Mouse (Mus musculus): ENCODE results near the gene Gdap1l1. TPM values are rescaled to one million over a fixed set of nuclear protein-coding genes. Genes with fewer than 3 reads are reported as not detected.
"Not testable (repeated sequence)": the region's sequence is repeated elsewhere in the genome, so short reads cannot be mapped to it uniquely, and the experiment has no call there.

Gdap1l1 gene
- polyA plus RNA-seq, 1 experiment from 2014 or later: 0.59 TPM

- Histone ChIP-seq H3K36me3 (no peaks in the 10 kb centered on the region), H3K9ac (replicated peaks) (no peak overlapping the region), H3K9me3 (no peaks in the 10 kb centered on the region), H3K4me2 (no peak overlapping the region), H3K27ac (no peak overlapping the region), H3K4me3 (replicated peaks) (no peak overlapping the region), H3K27me3 (no peaks in the 10 kb centered on the region), H3K4me1 (replicated peaks) (no peaks in the 10 kb centered on the region)
- WGBS: 78% methylated on average over 6 of the region's 6 CpGs
- ATAC-seq (ENCODE audit: insufficient number of reproducible peaks, insufficient read depth, low FRiP score, low TSS enrichment, low read depth): no peak
These were observed 12.5 kb downstream of the Gdap1l1 start for GRCm38 (mm10) chr2:163450668-163451295.

DNA sequence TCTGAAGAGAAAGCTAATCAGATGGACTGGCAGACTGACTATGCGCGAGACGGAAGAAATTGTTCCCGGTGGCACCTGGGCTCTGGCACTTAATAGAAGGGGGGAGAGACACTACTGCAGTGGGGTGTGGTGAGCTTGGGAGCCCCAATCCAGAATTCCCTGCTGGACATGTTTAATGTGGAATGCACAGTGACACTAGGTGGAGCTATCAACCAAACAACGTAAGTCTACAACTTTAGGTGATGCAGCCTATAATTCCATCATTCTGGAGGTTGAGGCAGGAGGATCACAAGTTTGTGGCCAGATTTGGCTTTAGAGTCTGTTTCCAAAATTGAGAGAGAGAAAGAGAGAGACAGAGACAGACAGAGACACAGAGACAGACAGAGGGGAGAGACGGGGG is 14.5 kb downstream of the Gdap1l1 start:
- WGBS: 90% methylated on average over 6 of the region's 6 CpGs
- ATAC-seq (ENCODE audit: insufficient number of reproducible peaks, insufficient read depth, low FRiP score, low TSS enrichment, low read depth): no peak

GRCm38 (mm10) chr2:163453378-163453777 is 15.1 kb downstream of the Gdap1l1 start:
- Histone ChIP-seq H3K9ac (replicated peaks) (no peak overlapping the region), H3K4me3 (replicated peaks) (no peak overlapping the region), H3K4me2 (no peak overlapping the region), H3K27me3 (peaks cover 10% of the 10 kb centered on the region), H3K9me3 (no peaks in the 10 kb centered on the region), H3K36me3 (no peaks in the 10 kb centered on the region), H3K4me1 (replicated peaks) (no peaks in the 10 kb centered on the region), H3K27ac (no peak overlapping the region)
- no peak for ATAC-seq (ENCODE audit: insufficient number of reproducible peaks, insufficient read depth, low FRiP score, low TSS enrichment, low read depth)
- WGBS: 87% methylated on average over 13 of the region's 13 CpGs

More for the DNA sequence above, 14.5 kb downstream of the Gdap1l1 start:
- no peaks in the 10 kb centered on the region for H3K9me3 ChIP-seq
- no peak overlapping the region for H3K4me3 ChIP-seq (replicated peaks)
- H3K9ac ChIP-seq (replicated peaks): no peak overlapping the region
- H3K27me3 ChIP-seq: peaks cover 3% of the 10 kb centered on the region
- H3K27ac ChIP-seq: no peak overlapping the region
- no peaks in the 10 kb centered on the region for H3K4me1 ChIP-seq (replicated peaks)
- H3K36me3 ChIP-seq: no peaks in the 10 kb centered on the region
- no peak overlapping the region for H3K4me2 ChIP-seq

- no peak overlapping the region for H3K9ac ChIP-seq (replicated peaks)
- no peaks in the 10 kb centered on the region for H3K4me1 ChIP-seq (replicated peaks)
- no peak overlapping the region for H3K4me2 ChIP-seq
- no peak overlapping the region for H3K27ac ChIP-seq
- no peaks in the 10 kb centered on the region for H3K9me3 ChIP-seq
- 53% methylated on average over 27 of the region's 27 CpGs for WGBS
- H3K27me3 ChIP-seq: peaks cover 28% of the 10 kb centered on the region
- no peaks in the 10 kb centered on the region for H3K36me3 ChIP-seq
- no peak overlapping the region for H3K4me3 ChIP-seq (replicated peaks)
- ATAC-seq (ENCODE audit: insufficient number of reproducible peaks, insufficient read depth, low FRiP score, low TSS enrichment, low read depth): no peak
These were observed 20.4 kb downstream of the Gdap1l1 start for GRCm38 (mm10) chr2:163458539-163459265.

DNA sequence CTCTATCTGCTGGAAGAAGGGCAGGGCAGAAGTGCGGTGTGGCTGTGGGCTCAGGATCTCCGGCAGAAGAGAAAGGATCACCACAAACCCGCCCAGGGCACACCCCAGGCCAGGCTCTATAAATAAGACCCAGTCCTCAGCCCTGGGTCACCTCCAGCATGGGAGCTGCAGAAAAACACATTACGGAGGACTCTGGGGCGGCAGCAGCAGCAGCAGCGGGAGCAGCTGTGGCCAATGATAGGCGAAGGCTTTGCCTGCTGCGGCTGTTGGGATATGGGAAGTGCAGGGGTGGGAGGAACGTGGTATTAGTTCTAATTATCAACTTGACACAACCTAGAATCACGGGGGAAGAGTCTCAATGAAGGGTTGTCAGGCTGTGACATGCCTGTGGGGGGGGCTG is 21.1 kb downstream of the Gdap1l1 start:
- WGBS: 43% methylated on average over 10 of the region's 10 CpGs
- H3K27ac ChIP-seq: no peak overlapping the region
- H3K9me3 ChIP-seq: no peaks in the 10 kb centered on the region
- H3K4me2 ChIP-seq: no peak overlapping the region
- ATAC-seq (ENCODE audit: insufficient number of reproducible peaks, insufficient read depth, low FRiP score, low TSS enrichment, low read depth): no peak
- H3K27me3 ChIP-seq: peaks cover 28% of the 10 kb centered on the region
- H3K36me3 ChIP-seq: no peaks in the 10 kb centered on the region
- H3K4me1 ChIP-seq (replicated peaks): no peaks in the 10 kb centered on the region
- no peak overlapping the region for H3K4me3 ChIP-seq (replicated peaks)
- no peak overlapping the region for H3K9ac ChIP-seq (replicated peaks)

DNA sequence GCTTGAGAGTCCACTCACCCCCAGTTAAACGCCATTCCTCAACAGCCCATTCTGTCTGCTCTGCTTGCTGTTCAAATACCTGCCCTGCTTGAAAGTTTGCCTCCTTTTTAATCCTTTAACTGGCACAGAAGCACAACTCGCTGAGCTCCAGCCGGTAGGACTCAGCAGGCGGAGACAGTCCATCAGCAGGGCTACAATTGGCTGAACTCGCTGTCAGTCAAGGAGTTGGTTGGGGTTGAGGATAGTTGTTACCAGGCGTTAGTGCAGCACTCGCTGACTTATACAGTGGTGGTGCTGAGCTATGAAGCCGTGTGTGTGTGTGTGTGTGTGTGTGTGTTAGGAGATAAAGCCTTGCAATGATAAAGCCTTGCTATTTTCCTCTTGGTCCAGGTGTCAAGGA is 22.3 kb downstream of the Gdap1l1 start:
- Histone ChIP-seq H3K9ac (replicated peaks) (no peak overlapping the region), H3K4me1 (replicated peaks) (no peaks in the 10 kb centered on the region), H3K27ac (no peak overlapping the region), H3K36me3 (peaks cover 3% of the 10 kb centered on the region; the same call in 1 of the 2 replicates), H3K4me3 (replicated peaks) (no peak overlapping the region), H3K4me2 (no peak overlapping the region), H3K9me3 (no peaks in the 10 kb centered on the region), H3K27me3 (peaks cover 28% of the 10 kb centered on the region)
- ATAC-seq (ENCODE audit: insufficient number of reproducible peaks, insufficient read depth, low FRiP score, low TSS enrichment, low read depth): no peak
- WGBS: 91% methylated on average over 8 of the region's 8 CpGs

GRCm38 (mm10) chr2:163461307-163461706 is 23.0 kb downstream of the Gdap1l1 start:
- not testable (repeated sequence) for H3K36me3 ChIP-seq; ATAC-seq (ENCODE audit: insufficient number of reproducible peaks, insufficient read depth, low FRiP score, low TSS enrichment, low read depth); H3K27ac ChIP-seq; H3K4me2 ChIP-seq; H3K9me3 ChIP-seq; H3K4me3 ChIP-seq (replicated peaks); H3K4me1 ChIP-seq (replicated peaks); H3K9ac ChIP-seq (replicated peaks)
- 94% methylated on average over 9 of the region's 9 CpGs for WGBS
- H3K27me3 ChIP-seq: peaks cover 28% of the 10 kb centered on the region

DNA sequence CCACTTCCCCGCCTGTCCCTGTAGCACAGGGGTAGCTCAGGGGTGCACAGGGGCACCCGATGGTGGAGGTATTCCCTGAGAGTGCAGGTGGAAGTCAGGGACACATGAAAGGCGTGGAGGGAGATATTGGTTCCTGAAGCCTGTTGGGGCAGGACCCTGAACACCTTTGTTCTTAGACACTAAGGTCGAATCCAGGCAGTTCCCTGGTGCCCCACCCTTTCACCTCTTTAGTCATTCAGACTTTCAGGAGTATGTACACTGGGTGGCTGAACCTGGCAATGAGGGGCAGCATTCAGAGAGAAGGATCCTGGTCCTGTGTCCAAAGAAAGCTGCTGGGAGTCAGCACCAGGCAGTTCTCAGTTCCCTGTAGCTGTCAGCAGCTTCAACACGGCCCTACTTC is 24.1 kb downstream of the Gdap1l1 start:
- 85% methylated on average over 5 of the region's 5 CpGs for WGBS

DNA sequence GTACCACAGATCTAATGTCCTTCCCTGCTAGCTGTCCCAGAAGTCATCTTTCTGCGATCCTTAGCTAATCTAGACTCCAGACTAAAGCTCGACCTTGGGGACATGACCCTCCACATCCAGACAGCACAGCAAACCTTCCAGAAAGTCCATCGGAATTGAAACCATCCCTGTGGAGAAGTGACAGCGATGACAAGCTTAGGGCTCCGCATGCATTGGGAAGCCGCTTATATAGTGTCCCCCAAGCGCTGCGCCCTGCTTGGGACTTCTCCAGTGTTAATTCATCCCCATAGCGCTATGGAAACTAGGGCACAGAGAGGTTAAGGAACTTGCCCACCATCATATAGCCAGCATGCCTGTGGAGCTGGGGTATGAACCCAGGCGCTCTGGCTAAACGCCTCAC is 24.5 kb downstream of the Gdap1l1 start:
- H3K27ac ChIP-seq: no peak overlapping the region
- H3K9ac ChIP-seq (replicated peaks): no peak overlapping the region
- no peaks in the 10 kb centered on the region for H3K9me3 ChIP-seq
- 69% methylated on average over 11 of the region's 11 CpGs for WGBS
- ATAC-seq (ENCODE audit: insufficient number of reproducible peaks, insufficient read depth, low FRiP score, low TSS enrichment, low read depth): no peak
- H3K4me3 ChIP-seq (replicated peaks): no peak overlapping the region
- H3K4me1 ChIP-seq (replicated peaks): no peaks in the 10 kb centered on the region
- H3K27me3 ChIP-seq: peaks cover 24% of the 10 kb centered on the region
- H3K4me2 ChIP-seq: no peak overlapping the region
- peaks cover 21% of the 10 kb centered on the region for H3K36me3 ChIP-seq

More for the DNA sequence above, 24.1 kb downstream of the Gdap1l1 start:
- no peak overlapping the region for H3K4me2 ChIP-seq
- H3K27ac ChIP-seq: no peak overlapping the region
- H3K4me1 ChIP-seq (replicated peaks): no peaks in the 10 kb centered on the region
- H3K27me3 ChIP-seq: peaks cover 28% of the 10 kb centered on the region
- H3K36me3 ChIP-seq: peaks cover 18% of the 10 kb centered on the region
- no peak overlapping the region for H3K9ac ChIP-seq (replicated peaks)
- no peak for ATAC-seq (ENCODE audit: insufficient number of reproducible peaks, insufficient read depth, low FRiP score, low TSS enrichment, low read depth)
- no peaks in the 10 kb centered on the region for H3K9me3 ChIP-seq
- H3K4me3 ChIP-seq (replicated peaks): no peak overlapping the region

GRCm38 (mm10) chr2:163463251-163463769 is 25.0 kb downstream of the Gdap1l1 start:
- no peak for ATAC-seq (ENCODE audit: insufficient number of reproducible peaks, insufficient read depth, low FRiP score, low TSS enrichment, low read depth)
- peaks cover 26% of the 10 kb centered on the region for H3K36me3 ChIP-seq
- H3K4me2 ChIP-seq: no peak overlapping the region
- H3K27me3 ChIP-seq: peaks cover 19% of the 10 kb centered on the region
- no peak overlapping the region for H3K27ac ChIP-seq
- H3K4me1 ChIP-seq (replicated peaks): no peaks in the 10 kb centered on the region
- WGBS: 56% methylated on average over 10 of the region's 10 CpGs
- no peaks in the 10 kb centered on the region for H3K9me3 ChIP-seq
- H3K9ac ChIP-seq (replicated peaks): no peak overlapping the region
- no peak overlapping the region for H3K4me3 ChIP-seq (replicated peaks)

- Histone ChIP-seq H3K4me1 (replicated peaks) (no peaks in the 10 kb centered on the region), H3K36me3 (peaks cover 33% of the 10 kb centered on the region), H3K27me3 (peaks cover 12% of the 10 kb centered on the region), H3K27ac (no peak overlapping the region), H3K4me2 (no peak overlapping the region), H3K4me3 (replicated peaks) (no peak overlapping the region), H3K9ac (replicated peaks) (no peak overlapping the region), H3K9me3 (no peaks in the 10 kb centered on the region)
- WGBS: 79% methylated on average over 4 of the region's 4 CpGs
- no peak for ATAC-seq (ENCODE audit: insufficient number of reproducible peaks, insufficient read depth, low FRiP score, low TSS enrichment, low read depth)
These were observed 25.7 kb downstream of the Gdap1l1 start for GRCm38 (mm10) chr2:163463998-163464397.

All from limb, embryonic 12.5 days (tissue).